Mouse (Mus musculus) induced T-regulatory cell, adult 2 months (primary cell): ENCODE results near the gene Zbtb9.

Experiments
- DNase-seq: peaks from one replicate; pipeline ENCODE4 v3.0.0-alpha.2; 2012; ENCODE audit warnings: low read depth

The Zbtb9 gene

DNA sequence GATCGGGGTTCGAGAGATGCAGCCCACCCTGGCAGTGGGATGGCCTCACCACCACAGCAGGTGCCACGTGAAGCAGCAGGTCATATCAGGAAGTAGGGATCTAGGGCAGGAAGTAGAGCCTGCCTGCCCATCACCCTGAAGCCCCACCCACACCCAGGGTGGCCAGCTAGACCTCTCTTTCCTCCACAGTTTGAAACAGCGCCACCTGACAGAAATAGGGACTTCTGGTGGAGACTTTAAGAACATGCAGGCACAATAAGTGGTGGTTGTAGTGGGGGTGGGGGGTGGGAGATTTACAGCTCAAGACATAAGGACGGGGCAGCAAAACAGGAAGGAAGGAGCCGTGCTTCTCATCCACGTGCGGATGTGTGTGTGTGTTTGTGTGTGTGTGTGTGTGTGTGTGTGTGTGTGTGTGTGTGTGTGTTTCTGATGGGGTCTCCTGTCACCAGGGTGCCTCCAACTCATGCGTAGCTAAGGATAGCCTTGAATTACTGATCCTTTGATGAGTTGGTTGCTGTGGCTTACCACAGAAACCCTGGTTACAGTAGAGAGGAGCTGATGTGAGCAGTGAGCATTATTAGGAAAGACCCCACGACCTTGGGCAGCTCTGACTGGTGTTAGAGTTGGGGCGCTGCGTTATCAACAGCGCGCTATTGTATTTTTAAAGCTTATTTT is 39.2 kb downstream of the Zbtb9 start:
- peak; percentile 87 for DNase-seq

DNA sequence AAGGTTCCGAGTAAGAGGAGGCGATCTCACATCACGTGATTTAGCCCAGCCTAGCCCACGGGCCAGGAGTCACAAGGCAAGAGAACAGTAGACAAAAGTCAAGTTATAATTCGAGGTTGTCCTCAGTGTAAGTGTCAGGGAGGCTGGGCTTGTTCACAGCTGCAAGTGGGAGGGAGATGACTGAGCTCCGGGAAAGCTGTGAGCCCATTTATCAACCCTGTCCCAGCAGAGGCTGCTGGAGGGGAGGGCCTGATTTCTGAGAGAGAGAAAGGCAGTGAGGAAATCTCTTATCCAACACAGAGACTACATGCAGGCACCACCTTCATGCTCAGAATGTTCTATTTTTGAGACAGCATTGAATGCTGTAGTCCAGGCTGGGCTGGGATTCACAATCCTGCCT is 39.9 kb downstream of the Zbtb9 start:
- peak; percentile 35 for DNase-seq

DNA sequence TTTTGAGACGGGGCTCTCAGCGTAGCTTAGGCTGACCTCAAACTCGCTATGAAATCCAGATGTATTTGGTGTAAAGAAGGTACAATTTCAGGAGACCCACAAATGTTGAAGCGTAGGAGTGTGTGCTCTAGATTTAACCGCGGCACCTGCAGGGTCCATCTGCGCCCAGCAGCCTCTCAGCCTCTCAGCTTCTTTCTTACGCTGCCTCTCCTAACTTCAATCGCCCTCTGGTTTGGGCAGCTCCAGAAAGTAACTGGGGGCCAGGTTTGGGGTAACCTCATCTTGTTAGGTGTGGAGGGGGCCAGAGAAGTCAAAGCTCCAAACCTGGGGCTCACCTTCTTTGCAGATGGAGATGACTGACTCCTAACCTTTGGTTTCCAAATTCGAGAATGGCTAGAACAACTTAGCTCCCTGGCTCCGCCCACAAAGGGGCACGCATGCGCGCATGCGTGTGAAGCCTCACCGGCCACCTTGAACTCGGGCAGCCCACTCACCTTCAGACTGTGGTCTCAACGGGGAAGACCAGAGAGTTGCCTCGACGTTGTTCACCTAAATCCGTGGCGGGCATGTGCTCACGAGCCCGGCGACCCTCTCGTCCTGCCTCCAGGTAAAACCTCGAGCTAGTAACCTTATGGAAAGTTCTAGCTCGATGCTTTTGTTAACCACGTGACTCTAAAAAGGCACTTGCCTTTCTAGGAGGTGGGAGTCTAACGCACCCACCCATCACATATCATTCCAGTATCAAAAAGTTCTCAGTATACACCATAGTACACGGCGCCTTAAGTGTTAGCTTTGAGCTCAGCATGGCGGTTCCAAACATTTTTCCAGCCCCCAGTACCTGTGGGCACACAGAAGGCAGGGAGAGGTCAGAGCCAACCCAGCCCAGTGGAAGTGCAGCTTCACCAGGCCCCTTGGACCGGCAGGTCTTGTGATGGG is 44.9 kb downstream of the Zbtb9 start:
- DNase-seq, result peak; percentile 97

DNA sequence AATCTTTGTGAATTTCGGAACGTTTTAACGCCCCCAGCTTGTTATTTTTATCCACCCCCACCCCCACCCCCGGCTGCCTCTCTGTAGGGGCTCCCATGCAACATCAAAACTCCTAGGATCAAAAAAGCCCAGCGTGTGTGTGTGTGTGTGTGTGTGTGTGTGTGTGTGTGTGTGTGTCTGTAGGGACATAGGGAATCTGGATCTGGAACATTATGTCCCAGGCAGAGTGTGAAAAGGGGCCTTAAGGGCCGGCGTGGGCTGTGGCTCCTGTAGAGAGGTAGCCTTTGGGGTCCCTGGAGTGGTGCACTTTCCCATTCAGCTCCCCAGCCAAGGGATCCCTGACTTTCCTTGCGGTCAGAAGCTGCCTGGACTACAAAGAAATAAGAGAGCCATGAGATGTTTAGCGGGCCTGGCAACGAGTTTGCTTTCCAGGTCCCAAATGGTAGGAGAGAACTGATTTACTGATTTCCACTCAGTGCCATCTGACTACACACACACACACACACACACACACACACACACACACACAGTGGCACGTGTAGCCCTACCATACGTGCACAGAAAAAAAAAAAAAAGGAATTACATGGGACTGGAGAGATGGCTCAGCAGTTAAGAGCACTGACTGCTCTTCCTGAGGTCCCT is 45.7 kb downstream of the Zbtb9 start:
- DNase-seq, result no peak

DNA sequence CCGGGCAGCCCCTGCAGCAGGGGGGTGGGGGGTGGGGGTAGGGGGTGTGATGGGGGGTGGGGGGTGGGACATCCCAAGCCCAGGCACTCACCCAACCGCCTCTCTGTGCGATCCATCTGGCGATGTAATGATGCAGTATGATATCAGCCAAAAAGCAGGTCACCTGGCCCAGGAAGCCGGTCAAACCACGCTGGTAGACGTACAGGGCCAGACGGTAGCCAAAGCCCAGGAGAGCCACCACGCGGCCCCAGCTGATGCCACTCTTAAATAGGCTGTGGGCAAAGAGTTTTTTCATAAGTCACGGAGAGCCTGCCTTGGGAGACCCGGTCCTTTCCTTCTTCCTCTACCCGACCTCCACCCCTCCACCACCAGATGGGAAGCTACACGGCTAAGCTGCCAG is 48.1 kb downstream of the Zbtb9 start:
- DNase-seq, result no peak

DNA sequence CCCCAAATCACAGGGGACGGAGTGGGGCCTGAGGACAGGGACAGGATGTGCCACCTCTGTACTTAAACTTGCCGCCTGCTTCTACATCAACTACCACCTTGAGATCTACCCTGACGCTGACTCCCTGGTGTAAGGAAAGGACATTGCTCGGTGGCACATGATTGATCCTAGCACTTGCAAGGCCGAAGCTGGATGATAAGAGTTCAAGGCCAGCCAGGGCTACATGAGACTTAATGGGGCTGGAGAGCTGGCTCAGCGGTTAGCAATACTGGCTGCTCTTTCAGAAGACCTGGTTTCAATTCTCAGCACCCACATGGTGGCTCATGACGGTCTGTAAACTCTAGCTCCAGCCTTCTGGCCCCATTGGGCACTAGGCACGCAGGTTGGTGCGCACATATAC is 48.8 kb downstream of the Zbtb9 start:
- no peak for DNase-seq

DNA sequence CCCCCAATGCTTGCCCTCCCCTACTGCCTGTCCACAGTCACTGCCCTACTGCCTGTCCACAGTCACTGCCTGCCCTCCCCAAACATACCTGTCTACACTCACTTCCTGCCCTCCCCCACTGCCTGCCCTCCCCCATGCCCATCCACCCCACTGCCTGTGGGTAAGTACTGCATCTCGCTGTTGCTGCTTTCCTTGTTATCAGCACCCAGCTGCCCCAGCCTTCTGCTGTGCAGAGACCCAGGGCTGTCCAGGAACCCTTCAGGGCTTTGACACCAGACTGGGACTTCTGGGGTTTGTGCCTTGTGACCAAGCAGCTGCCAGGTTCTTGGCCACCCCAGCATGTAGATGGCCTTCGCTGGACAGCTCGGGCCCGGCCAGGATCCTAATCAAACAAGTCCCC is 50.4 kb downstream of the Zbtb9 start:
- no peak for DNase-seq

DNA sequence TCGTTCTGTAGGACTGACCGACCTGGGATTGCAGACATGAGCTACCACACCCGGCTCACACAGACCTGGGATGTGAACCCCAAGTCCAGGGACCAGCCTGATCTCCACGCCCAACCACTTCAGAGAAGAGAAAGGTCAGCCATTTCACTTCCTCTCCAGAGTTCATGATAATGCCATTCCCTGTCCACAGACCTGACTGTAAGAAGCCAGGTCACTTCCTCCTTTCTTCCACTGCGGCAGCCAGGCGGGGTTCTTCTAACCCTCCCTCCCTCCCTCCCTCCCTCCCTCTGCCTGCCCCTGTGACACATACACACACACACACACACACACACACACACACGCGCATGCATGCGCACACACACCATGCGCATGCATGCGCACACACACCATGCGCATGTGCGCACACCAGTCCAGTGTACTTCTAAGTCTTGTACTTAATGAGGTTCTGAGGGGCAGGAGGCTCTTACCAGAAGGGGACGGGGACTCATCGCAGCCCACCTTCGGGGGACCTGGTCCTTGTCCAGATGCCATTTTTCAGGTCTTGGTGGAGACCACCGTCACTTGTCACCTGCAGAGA is 52.4 kb downstream of the Zbtb9 start:
- no peak for DNase-seq

DNA sequence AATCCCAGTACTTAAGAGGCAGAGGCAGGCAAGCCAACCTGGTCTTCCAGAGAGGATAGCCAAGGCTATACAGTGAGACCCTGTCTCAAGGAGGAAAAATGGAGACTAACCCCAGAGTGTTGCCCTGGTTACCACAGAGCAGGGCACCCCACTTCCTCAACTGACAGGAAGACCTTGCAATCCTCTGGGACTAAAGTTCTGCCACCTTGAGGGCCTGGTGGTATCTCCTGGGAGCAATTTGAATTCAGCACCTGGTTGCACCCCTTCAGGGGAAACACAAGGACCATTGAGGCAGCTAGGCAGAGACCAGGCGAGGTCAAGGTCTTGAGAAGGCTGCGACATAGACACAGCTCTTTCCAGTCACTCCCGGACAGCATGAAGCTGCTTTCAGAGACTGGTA is 53.0 kb downstream of the Zbtb9 start:
- no peak for DNase-seq

DNA sequence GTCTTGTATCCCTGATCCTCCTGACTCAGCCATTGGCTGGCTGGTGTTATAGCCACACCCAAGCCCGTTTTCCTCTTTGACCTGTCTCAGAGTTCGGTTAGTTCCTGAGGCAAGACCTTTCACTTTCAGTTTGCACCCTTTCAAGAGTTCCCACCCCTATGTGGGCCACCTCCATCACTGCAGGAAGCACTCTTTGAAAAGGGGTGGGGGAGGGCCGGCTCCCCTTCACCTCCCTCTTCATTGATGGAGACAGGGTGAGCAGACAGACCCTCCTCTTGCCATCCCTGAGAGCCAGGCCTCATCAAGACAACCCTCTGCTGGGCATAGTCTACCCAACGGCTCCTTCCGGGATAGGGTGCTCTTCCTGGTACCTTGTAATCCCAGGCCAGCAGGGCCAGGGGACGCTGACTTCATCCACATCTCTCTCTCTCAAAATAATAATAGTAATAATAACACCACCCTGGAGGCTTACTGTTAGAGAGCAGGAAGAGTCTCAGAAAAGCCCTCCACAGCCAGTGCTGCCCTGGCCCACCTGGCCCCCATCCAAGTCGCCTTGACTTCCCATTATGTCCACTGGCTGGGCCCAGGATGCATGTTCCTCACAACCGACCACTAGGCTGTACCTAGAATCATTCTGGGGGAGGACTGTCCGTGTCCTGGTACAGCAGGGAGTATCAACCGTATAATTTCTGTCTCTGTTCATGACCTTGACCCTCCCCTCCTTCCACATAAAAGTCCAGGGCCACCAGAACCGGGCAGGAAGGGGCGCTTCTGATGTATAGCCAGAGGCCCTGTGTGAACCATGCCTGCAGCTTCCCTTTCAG is 54.7 kb downstream of the Zbtb9 start:
- DNase-seq, result peak; percentile 91

DNA sequence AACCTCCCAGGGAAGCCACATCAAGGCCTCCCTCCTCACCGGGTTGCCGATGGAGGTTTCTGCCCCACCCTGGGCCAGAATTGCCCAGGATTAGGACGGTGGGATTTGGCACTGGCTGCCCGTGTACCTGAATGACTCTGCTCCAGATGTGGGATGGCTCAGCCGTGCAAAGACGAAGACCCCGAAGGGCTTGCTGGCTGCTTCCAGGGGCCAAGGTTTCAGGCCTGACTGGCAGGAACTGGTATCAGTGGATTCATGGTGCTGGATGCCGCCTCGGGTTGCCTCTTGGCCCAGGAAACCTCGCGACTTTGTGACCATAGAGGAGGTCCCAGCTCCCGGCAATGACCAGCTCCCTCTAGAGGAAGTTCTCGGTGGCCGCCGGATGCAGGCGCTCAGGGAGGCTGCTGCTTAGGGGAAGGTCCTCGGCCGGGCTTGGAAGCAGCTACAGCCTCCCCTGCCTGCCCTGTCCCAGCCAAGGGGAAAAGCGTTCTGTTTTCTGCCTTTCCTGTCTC is 55.4 kb downstream of the Zbtb9 start:
- DNase-seq, result peak; percentile 90

DNA sequence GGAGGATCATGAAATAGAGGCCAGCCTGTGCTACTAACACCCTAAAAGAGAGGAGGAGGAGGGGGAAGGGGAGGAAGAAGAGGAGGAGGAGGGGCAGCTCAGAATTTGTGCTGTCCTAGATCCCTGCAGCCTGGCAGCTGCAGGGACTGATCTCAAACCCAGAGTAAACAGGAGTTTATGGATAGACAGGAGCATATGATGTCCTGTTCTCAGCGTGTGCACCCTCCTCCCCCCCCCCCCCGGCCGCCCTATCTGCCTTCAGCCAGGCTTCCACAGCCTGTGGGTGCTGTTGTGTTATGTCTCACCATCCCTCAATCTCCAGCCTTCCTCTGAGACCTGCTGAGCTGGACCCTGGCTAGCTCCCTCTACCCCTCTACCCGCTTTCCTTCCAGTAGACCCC is 55.9 kb downstream of the Zbtb9 start, which contains the start of gene Bak1:
Gene Bak1, minus strand, starts transcription at position 101 of the 400 bp plus-strand sequence.
- DNase-seq, result no peak

DNA sequence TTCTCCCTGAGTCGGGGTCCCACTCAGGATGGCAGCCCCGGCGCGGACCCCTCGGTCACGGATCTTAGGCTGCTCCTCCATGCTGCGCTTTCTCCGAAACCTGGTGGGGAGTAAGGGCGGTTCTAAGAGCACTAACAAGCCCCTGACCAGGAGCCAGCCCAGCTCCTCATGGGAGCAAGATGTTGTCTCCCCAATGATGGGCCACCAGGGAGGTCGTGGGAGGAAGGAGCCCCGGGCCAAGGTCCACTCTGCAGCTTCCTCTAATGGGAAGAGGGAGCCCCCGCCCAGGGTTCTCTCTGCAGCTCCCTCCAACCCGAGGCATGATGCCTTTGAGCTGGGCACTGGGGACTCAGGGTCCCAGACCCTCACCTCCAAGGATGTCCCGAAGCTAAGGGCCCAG is 56.5 kb downstream of the Zbtb9 start:
- no peak for DNase-seq

DNA sequence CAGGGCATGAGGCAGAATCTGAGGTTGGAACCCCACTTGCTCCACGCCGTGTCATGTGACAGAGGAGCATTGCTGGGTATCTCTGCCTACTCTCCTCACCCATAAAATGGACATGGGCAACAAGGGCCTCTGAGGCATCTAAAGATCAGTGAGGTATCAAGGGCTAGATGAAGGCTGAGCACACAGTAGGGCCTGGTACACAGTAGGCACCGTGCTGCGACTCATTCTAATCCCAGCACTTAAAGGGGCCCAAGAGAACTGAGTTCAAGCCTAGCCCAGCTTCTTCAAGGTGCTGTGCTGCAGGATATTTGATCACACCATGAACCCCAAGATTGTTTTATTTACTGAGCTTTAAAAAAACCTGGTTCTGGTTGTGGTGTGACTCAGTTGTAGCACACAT is 57.9 kb downstream of the Zbtb9 start:
- no peak for DNase-seq

DNA sequence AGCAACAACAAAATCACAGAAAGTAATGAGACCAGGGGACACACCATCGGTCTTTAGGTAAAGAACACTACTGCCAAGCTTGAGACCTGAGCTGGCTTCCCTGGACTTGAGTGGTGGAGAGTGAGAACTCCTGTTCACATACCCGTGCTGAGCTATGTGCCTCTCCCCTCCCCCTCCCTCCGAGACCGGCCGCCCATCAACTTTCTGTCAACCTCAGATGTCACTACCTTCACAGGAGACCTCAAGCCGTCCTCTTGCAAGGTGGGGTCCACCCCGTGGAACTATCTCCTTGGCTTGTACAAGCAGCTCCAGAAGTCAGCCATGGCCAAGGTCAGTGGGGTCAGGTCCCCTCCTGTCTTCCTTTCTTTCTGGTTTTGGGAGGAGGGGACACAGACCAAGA is 59.4 kb downstream of the Zbtb9 start:
- DNase-seq, result no peak

DNA sequence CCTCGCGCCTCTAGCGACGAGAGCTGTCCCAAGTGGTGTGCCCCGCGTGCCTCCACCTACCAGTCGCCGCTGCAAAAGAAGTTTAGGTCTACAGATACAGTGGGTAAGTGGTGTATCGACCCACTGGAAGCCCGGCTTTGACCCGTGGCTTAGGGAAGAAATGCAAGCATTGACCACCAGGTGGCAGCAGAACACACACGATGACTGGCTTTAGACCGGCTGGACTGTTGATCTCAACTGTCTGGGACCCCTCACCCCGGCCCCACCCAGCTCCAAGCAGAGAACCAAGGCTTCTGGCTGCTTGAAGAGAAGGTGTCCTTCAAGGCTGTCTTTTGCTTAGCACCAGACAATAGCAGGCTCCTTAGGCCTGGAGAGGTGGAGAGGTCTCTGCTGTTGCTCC is 59.9 kb downstream of the Zbtb9 start:
- DNase-seq, result peak; percentile 88

DNA sequence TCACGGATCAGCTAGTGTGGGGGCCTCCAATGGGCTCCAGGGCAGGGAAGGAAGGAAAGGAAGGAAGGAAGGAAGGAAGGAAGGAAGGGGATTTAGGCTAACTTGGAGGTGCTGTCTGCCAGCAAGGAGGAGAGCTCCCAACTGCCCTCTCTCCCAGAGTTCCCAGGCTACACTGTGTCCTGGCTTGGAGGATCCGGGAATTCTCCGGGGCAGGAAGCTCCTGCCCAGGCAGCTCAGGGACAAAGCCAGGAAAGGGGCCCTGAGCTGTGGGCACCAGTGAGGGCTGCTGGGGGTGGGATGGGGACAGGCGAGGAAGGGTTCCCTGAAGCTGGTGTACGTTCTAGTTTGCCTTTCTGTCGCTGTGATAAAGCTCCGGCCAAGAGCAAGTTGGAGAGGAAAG is 63.5 kb downstream of the Zbtb9 start:
- no peak for DNase-seq

DNA sequence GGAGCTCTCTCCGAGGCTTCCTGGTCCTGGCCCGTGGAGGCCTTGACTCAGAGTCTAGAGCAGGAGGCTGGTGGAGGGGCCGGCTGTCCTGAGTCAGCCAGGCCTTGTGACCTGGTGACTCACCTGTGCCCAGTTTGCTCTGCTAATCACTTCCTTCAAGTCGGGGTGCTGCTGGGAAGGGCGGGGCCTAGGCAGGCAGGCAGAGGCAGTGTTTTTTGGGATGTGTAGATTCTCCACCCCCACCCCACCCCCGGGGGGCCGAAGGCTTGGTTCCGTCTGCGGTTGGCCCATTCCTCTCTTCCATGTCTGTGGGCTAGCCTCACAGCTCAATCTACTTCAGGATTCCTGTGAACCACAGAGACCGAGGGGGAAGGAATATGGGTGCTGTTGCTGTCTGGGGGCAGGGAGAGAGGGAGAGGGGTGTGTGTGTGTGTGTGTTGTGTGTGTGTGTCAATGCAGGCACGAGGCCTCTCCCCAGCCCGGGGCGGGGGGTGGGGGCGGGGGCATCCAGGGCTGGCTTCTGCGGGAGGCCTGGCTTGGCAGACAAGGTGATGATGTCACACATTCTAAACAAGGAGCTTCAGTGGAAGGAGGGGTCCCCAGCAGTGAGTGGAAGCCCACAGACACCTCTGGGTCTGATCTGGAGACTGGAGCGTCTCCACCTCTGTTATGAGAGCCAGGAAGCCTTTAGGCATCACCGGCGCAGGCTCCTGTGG is 65.5 kb downstream of the Zbtb9 start:
- DNase-seq, result no peak

DNA sequence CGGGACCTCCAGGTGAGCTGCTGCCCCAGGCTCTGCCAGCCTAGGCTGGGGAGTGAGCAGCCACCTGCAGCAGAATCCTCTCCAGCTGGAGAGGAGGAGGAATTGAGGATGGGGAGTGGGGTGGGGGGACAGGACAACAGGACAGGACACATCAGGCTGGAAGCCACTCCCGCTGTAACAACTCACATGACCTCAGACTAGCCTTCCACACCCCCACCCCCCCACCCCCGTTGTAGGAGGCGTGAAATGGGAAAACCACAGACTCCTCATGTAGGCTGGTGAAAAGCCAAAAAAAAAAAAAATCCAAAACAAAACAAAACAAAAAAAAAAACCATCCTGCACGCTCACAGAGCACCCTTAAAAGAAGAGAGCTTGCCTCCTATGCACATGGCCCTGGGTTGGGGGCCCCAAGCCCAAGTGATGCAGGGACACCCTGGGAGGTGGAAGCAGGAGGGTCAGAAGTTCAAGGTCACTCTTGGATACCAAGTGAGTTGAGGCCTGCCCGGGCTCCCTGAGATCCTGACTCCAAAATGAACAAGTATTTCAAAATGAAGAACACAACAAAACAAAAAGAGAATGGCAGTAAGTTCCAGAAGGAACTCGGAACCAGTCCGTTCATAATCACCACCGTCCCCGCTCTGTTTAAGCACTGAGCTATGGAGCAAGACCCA is 66.6 kb downstream of the Zbtb9 start:
- DNase-seq, result no peak
